Mouse (Mus musculus) brain, embryonic 14.5 days (tissue): Measurements from ENCODE around the gene Map3k4.

ENCODE experiments used
- CTCF ChIP-seq: fragments of 200-500 bp; IDR thresholded peaks from 2 replicates; pipeline ENCODE4 v1.5.1; 2012; ENCODE audit warnings: inconsistent platforms, mild to moderate bottlenecking, moderate library complexity, borderline replicate concordance; ENCODE audit not compliant: insufficient read depth, insufficient read length; ENCODE audit errors: extremely low read depth
- POLR2A ChIP-seq: fragments of 200-500 bp; IDR thresholded peaks from 2 replicates; pipeline ENCODE4 v1.6.1; 2012; ENCODE audit warnings: mild to moderate bottlenecking, inconsistent platforms, borderline replicate concordance; ENCODE audit not compliant: poor library complexity, insufficient read depth, insufficient read length, severe bottlenecking; ENCODE audit errors: extremely low read depth

- TF ChIP-seq CTCF (no peak), POLR2A (no peak)
Observed at GRCm38 (mm10) chr17:12207022-12207548, 111.5 kb downstream of the Map3k4 start.
